15 mouse cellular contexts compared by ENCODE assay signal in genomic region chr12:75424359-75424758, GRCm38 (mm10). TPM values are rescaled to one million over a fixed set of nuclear protein-coding genes. Genes with fewer than 3 reads are reported as not detected.
DNase-seq lines count a peak whose midpoint lies in the region; TF ChIP-seq lines count a peak whose summit lies in the region.
"Had no signal": no experiment of that assay in that cellular context is flagged by ENCODE, and none has a peak within 500 bp of the region (broad histone marks: within the 10 kb centered on the region; RNA-seq: fewer than 3 reads in every experiment).

No protein-coding gene starts in this region.

- intact Hi-C loops in left cerebral cortex, adult 2 months (cut with DNase I), result no loop called here

- DNase-seq in embryo, embryonic 9.5 days (ENCODE audit: extremely low spot score), result peak; percentile 4
- no peak for DNase-seq in embryo, embryonic 11 days
- peak in 1 of 2 experiments; percentile 9 for DNase-seq in left cerebral cortex, adult 2 months (ENCODE audit: extremely low spot score in 1 of 2, low spot score in 2 of 2)
- DNase-seq in left cerebral cortex, adult 8-10 months (ENCODE audit: low spot score in 2 of 2), result no peak
- peak; percentile 52 for DNase-seq in MN1 (ENCODE audit: low spot score)
- peak; percentile 32 to 69 for DNase-seq in layer of hippocampus, postnatal 14 days (ENCODE audit: low spot score in 2 of 2)
- no peak for DNase-seq in gastrocnemius, postnatal 4 days (ENCODE audit: low spot score in 2 of 2)
- DNase-seq in urinary bladder, adult 18-20 months (ENCODE audit: low spot score in 2 of 2), result no peak
- DNase-seq: cerebellum, postnatal 36 days; kidney, postnatal 25 days; lung, adult 2 months; thymus, adult 18-20 months had no signal

- H3K4me3 ChIP-seq in left cerebral cortex, adult 2 months, result no peak overlapping the region
- H3K4me3 ChIP-seq: limb, embryonic 13.5 days had no signal

- H3K27ac ChIP-seq in left cerebral cortex, adult 2 months, result peak overlapping the region; percentile 5; the same call in 1 of the 2 replicates
- H3K27ac ChIP-seq: limb, embryonic 13.5 days had no signal

- no peak; the same call in 1 of the 2 replicates for TF ChIP-seq CTCF in left cerebral cortex, adult 2 months (IDR thresholded peaks at IDR 0.05)

RNA-seq across cellular contexts. Expression of gene Gphb5, which starts 7.8 kb away (rescaled TPM):
- not detected for total RNA-seq in left cerebral cortex, adult 2 months (2021)
- not detected for total RNA-seq in left cerebral cortex, adult 8-10 months (2022)
- total RNA-seq in layer of hippocampus, postnatal 14 days (2021), result not detected
- not detected for total RNA-seq in gastrocnemius, postnatal 4 days (2021)
- total RNA-seq: ES-E14; megakaryocyte, adult 5-6 weeks had no signal

Comparison
In these comparisons a context has a peak if more than half of its experiments do, and no peak if none do; other contexts are left out.
1. DNase-seq: peak in embryo, embryonic 9.5 days (single experiment), MN1 (single experiment) and layer of hippocampus, postnatal 14 days (2 of 2); none in embryo, embryonic 11 days (single experiment), left cerebral cortex, adult 8-10 months (0 of 2), gastrocnemius, postnatal 4 days (0 of 2) and urinary bladder, adult 18-20 months (0 of 2).